Mouse (Mus musculus): Measurements from ENCODE around the gene Rpl19.

Rpl19 gene

DNA sequence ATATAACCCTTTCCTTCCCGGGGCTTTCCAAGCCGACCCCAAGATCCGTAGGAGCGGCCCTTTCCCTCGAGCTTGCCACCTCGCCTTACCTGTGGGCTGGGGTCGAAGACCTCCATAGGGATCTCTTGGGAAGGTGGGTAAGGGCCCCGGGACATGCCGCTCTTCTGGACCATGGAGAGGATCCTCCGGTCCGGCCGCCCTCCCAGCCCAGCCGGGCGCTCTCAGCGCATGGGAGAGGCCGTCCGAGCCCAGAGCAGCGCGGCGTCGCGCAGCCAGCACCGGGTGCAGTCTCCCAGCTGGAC, 4.3 kb upstream of the Rpl19 start:
- no peak for DNase-seq (ENCODE audit: low read depth, low spot score)

DNA sequence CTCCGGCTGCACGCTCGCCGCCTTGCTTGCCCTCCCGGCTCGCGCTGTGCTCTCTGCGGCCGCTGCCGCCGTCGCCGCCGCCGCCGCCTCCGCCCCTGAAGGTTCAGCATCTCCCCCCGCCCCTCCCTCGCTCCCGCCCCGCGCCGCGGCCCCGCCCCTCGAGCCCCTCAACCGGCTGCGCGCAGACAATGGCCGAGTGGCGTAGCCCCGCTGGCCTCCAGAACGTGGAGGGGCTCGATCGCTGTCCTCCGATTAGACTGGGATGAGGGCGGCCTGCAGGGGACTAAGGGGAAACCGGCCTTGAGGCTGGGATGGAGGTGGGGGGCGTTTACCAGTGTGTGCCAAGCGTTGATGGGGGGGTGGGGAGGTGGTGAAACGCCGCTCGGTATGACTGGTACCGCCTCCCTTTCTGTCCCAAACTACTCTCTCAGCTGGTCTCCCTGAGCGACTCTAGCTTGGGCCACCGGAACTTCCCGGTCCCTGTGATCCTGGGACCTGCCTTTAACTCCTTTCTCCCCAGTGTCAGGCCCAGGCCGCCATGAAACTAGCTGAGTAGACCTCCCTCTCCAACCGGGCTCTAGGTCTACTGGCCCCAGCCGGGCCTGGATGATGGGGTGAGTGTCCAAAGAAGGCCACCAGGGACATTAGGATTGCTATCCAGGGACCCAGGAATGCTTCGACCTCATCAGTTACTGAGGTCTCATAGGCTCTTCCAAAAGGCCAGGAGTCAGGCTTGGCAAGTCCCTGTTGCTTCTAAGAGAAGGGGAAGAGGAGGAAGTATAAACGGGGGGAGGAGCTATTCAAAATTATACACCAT, 3.7 kb upstream of the Rpl19 start, which contains the start of gene Cacnb1:
Gene Cacnb1 (minus strand): TSS at position 480 of the 817 bp plus-strand sequence.
- DNase-seq (ENCODE audit: low read depth, low spot score): peak; percentile 70

DNA sequence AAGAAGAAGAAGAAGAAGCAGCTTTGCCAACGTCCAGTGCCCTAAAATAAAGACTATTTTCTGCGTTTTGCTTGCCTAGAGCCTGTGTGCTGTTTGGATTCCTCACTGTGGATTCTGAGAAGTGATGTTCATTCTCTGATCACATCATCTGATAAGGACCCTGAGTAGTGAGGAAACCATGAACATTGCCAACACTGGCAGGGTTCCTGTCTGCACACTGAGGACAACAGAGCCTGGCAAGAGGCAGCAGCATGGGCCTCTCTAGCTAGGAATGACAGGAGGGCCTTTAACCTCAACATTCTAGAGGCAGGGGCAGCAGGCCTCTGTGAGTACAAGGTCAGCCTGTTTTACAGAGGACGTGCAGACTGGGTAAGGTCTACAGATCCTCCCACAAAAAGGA, 2.0 kb upstream of the Rpl19 start:
- DNase-seq (ENCODE audit: low read depth, low spot score): no peak

DNA sequence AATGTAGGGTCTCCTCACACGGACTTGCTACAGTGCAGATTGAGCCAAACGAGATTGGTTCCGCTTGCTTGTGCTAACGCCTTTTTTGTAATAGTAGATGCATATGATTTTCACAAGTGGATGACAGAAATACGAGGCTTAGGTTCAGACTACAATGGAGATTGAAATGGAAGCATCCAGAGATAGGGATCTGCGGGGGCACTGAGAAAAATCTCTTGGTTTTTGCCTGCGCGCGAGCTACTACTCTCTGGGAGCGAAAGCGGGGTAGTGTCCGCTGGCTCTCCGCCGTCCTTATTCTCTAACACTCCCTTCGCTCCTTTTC, 301 bp upstream of the Rpl19 start:
- no peak for DNase-seq (ENCODE audit: low read depth, low spot score)

- peak; percentile 52 for DNase-seq (ENCODE audit: low read depth, low spot score)
These were observed 783 bp downstream of the Rpl19 start for GRCm38 (mm10) chr11:98027297-98027688.

DNA sequence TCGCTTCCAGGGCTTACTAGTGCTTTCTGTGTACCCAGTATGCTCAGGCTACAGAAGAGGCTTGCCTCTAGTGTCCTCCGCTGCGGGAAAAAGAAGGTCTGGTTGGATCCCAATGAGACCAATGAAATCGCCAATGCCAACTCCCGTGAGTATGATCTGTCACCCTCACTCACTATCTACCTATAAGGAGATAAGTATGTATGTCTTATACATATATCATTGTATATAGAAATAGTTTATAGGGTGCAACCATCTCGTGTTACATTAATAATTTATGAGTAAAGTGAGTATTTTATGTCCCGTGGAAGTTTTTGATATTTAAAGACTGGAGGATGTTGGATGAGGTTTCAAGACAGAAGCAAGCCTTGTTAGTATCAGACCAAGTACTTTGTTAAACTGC, 1.3 kb downstream of the Rpl19 start:
- DNase-seq (ENCODE audit: low read depth, low spot score): no peak

- DNase-seq (ENCODE audit: low read depth, low spot score): peak; percentile 64
These were observed 4.4 kb downstream of the Rpl19 start for GRCm38 (mm10) chr11:98030701-98031442.

- DNase-seq (ENCODE audit: low read depth, low spot score): peak; percentile 81
These were observed 4.9 kb downstream of the Rpl19 start for GRCm38 (mm10) chr11:98031443-98031770.

GRCm38 (mm10) chr11:98034061-98034460, 7.6 kb downstream of the Rpl19 start:
- DNase-seq (ENCODE audit: low read depth, low spot score): no peak

- no peak for DNase-seq (ENCODE audit: low read depth, low spot score)
These were observed 8.3 kb downstream of the Rpl19 start for GRCm38 (mm10) chr11:98034840-98035239.

GRCm38 (mm10) chr11:98035977-98036377, 9.5 kb downstream of the Rpl19 start:
- DNase-seq (ENCODE audit: low read depth, low spot score): peak; percentile 60

GRCm38 (mm10) chr11:98037871-98038270, 11.4 kb downstream of the Rpl19 start:
- peak; percentile 80 for DNase-seq (ENCODE audit: low read depth, low spot score)

- DNase-seq (ENCODE audit: low read depth, low spot score): peak; percentile 54
These were observed 14.5 kb downstream of the Rpl19 start for GRCm38 (mm10) chr11:98040975-98041374.

- no peak for DNase-seq (ENCODE audit: low read depth, low spot score)
These were observed 16.2 kb downstream of the Rpl19 start for GRCm38 (mm10) chr11:98042741-98043140.

DNA sequence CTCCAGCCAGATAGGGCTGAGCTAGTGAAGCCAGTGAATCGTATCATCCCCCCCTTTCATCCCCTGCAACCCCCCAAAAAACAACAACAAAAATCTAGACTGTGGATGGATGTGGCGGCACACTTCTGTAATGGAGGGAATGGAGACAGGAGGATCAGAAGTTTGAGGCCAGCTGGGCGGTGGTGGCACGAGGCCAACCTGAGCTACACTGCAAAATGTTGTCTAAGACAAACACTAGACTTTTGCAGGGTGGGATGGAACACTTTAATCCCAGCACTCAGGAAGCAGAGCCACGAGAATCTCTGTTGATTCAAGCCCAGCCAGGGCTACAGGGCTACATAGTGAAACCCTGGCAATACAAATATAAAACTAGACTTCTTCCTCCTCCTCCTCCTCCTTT, 17.6 kb downstream of the Rpl19 start:
- no peak for DNase-seq (ENCODE audit: low read depth, low spot score)

DNA sequence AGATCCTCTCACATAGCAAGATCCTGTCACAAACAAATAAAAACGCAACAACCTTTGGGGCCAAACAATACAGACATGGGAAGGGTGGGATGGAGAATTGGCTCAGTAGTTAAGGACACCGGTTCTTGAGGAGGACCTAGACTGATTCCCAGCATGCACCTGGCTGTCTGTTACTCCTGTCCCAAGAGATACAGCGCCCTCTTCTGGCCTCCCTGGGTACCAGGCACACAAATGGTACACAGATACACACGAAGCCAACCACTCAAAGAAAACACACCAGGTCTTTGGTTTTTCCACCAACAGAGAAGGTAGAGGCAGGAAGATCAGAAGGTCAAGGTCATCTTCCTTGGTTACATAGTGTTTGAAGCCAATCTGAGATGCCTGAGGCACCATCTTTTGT, 19.1 kb downstream of the Rpl19 start:
- peak; percentile 94 for DNase-seq (ENCODE audit: low read depth, low spot score)

DNA sequence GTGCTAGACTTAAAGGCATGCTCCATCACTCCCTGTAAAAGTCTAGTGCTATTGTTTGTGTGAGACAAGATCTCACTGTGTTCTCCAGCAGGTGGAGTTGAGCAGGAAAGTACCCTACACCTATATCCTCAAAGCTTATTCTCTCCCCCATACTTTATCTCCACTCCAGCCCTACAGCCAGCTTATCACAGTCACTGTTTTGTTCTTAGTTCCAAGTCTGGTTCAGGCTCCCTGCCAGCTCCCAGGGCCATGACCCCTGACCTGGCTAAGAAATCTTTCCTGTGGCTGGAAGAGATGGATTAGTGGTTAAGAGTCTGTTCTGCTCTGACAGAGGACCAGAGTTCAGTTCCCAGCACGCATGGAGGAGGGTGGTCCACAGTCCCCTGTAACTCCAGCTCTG, 20.0 kb downstream of the Rpl19 start:
- no peak for DNase-seq (ENCODE audit: low read depth, low spot score)

DNA sequence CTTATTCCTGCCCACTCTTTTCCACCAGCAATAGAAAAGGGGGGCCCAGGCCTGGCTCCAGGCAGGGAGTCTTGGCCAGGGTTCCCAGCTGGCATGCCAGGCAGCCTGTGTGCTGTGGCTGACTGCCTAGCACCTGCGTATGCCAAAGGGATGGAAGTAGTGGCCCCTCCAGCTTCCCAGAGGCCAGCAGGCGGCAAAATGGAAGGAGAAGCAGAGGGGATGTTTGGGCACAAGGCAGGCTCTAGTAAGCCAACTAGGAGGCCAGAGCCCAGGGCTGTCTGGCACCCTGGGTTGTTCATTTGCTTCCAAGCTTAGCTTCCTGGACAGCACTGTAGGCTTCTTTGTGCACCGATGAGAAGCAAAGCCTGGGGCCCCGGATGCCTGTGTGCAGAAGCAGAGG, 21.2 kb downstream of the Rpl19 start:
- no peak for DNase-seq (ENCODE audit: low read depth, low spot score)

DNA sequence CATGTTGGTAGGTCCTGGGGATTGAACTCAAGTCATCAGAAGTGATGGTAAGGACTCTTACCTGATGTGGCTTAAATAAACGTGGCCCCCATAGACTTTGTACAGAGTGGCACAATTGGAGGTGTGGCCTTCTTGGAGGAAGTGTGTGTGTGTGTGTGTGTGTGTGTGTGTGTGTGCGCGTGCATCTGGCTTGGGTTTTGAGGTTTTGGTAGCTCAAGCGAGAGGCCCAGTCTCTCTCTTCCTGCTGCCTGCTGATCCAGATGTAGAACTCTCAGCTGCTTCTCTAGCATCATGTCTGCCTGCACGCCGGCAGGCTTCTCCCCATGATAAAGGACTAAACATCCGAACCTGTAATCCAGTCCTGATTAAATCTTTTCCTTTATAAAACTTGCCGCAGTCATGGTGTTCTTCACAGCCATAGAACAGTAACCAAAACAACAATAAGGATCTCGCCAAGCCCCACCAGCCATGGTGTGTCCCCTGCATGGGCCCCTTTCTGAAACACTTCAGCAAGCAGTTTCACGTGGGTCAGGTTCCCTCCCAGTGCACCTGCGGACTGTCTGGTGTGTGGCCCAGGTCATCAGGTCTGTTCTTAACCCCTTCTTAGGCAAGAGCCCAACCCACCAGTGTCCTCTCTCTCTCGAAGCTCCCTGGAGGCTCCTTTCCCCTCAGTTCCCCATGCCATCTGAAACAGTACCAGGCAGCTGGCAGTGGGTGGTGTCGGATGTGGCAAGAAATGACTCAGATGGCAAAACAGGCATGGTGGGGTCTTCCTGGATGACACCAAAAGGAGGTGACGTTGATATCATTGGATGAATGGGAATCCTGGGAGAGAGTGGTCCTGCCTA, 23.4 kb downstream of the Rpl19 start:
- no peak for DNase-seq (ENCODE audit: low read depth, low spot score)

GRCm38 (mm10) chr11:98050520-98050815, 24.0 kb downstream of the Rpl19 start:
- DNase-seq (ENCODE audit: low read depth, low spot score): no peak

DNA sequence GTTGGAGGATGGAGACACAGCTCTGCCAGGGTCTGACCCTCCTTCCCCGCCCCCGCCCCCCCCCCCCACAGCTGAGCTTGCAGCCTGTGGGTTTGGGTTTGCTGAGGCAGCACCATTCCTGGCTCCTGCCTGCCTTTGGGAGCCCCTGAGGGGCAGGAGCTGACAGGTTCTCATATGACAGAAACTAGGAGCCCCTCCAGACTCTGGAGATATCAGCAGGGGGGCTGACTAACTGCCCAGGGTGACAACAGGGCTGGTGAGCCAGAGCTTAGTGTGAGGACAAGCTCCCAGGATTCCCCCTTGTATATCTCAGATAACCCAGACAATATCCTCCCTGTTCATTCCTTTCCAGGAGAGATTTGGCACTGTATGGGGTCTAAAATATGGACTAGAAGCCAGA, 24.4 kb downstream of the Rpl19 start:
- DNase-seq (ENCODE audit: low read depth, low spot score): no peak

GRCm38 (mm10) chr11:98051611-98052128, 25.2 kb downstream of the Rpl19 start:
- DNase-seq (ENCODE audit: low read depth, low spot score): peak; percentile 65

All from R1 (cell line).